Mouse (Mus musculus) hindbrain, embryonic 15.5 days (tissue): ENCODE measurements around the gene Fbrsl1. TPM values are rescaled to one million over a fixed set of nuclear protein-coding genes. Genes with fewer than 3 reads are reported as not detected.

Source experiments
- ATAC-seq: fragments of 200-750 bp; cut with Nextera tagmentation; 2 replicates; pipeline ENCODE4 v1.8.0; 2017; ENCODE audit warnings: low read depth, moderate number of reproducible peaks, moderate TSS enrichment; ENCODE audit not compliant: low FRiP score
- H3K27ac ChIP-seq: fragments of 300-500 bp; sonication (generic); replicated peaks from 2 replicates; pipeline ENCODE4 v1.5.1; 2015; ENCODE audit warnings: mild to moderate bottlenecking, inconsistent platforms
- H3K27me3 ChIP-seq: fragments of 300-500 bp; sonication (generic); 2 replicates; pipeline ENCODE4 v1.6.1; 2015; ENCODE audit warnings: control low read depth, inconsistent platforms
- H3K36me3 ChIP-seq: fragments of 300-500 bp; sonication (generic); 2 replicates; pipeline ENCODE4 v1.6.1; 2015; ENCODE audit warnings: control low read depth, inconsistent platforms
- H3K4me1 ChIP-seq: fragments of 300-500 bp; sonication (generic); replicated peaks from 2 replicates; pipeline ENCODE4 v1.6.1; 2015; ENCODE audit warnings: control low read depth, inconsistent platforms
- H3K4me2 ChIP-seq: fragments of 300-500 bp; sonication (generic); 2 replicates; pipeline ENCODE4 v1.6.1; 2015; ENCODE audit warnings: moderate library complexity, mild to moderate bottlenecking, inconsistent platforms
- H3K4me3 ChIP-seq: fragments of 300-500 bp; sonication (generic); 2 replicates; pipeline ENCODE4 v1.5.1; 2015; ENCODE audit warnings: mild to moderate bottlenecking, inconsistent platforms
- H3K9ac ChIP-seq: fragments of 300-500 bp; sonication (generic); 2 replicates; pipeline ENCODE4 v1.6.1; 2015; ENCODE audit warnings: inconsistent platforms
- H3K9me3 ChIP-seq: fragments of 300-500 bp; sonication (generic); 2 replicates; pipeline ENCODE4 v1.6.1; 2016; ENCODE audit warnings: control low read depth, inconsistent platforms
- WGBS: fragments of 180-500 bp; shearing (Covaris S2); methylation state at CpG from one replicate; pipeline ENCODE4 v1.1.7; 2015; 5-methylcytosine and 5-hydroxymethylcytosine counted together
- polyA plus RNA-seq: library from polyadenylated mRNA; unstranded; fragments of >200 nt; fragmentation: Nextera tagmentation; extraction: Ambion mirVana; gene quantifications from 2 replicates; pipeline ENCODE4 v1.2.1, GENCODE M21; 2015

The Fbrsl1 gene
- polyA plus RNA-seq, 1 experiment from 2014 or later, result 25.1 TPM

DNA sequence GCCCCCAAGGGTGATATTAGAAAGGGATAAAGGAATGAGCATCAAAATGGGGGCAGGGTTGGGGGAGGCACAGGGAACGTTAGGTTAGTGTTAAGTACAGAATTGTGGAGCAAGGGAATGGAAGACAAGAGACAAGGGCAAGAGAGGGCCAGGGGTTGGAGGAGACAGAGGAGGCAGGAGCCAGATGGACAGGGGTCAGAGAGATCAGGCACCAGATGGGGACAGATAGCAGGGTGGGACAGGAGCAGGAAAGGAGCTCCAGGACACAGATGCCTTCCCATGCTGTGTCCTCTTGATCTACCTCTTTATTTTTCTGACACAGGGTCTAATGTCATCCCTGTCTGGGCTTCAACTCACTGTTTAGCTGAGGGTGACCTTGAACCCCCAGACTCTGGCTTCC is 24.5 kb upstream of the Fbrsl1 start:
- Histone ChIP-seq H3K27ac (no peak overlapping the region), H3K9ac (no peak overlapping the region), H3K4me2 (no peak overlapping the region), H3K36me3 (no peaks in the 10 kb centered on the region), H3K9me3 (no peaks in the 10 kb centered on the region), H3K27me3 (no peaks in the 10 kb centered on the region), H3K4me1 (peaks cover 15% of the 10 kb centered on the region), H3K4me3 (no peak overlapping the region)
- ATAC-seq, result no peak
- 19% methylated on average over 1 of the region's 1 CpGs for WGBS

DNA sequence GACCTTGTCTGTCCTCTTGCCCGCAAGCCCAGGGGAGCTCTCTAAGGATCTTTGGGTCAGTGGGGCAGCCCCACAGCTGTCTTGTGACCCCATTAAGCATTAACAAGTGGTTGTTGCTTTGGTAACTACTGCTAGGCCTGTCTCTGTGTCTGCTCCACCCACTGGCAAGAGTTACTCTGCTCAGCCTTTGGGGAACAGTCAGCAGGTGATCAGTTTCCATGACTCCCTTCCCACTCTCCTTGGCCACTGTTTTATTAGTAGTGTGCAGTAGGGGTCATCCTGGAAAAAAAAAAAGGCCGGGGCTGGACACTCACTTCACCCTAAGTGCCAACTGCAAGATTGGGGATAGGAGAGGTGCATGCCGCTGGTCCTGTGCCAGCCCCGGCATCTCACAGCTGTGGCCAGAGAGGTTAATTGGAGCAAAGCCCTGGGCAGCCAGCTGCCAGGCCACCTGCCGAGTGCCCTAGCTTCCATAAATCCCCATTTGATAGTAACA is 23.7 kb upstream of the Fbrsl1 start:
- no peak for ATAC-seq
- Histone ChIP-seq H3K27ac (no peak overlapping the region), H3K4me3 (no peak overlapping the region), H3K4me2 (no peak overlapping the region), H3K27me3 (no peaks in the 10 kb centered on the region), H3K9me3 (no peaks in the 10 kb centered on the region), H3K9ac (no peak overlapping the region), H3K4me1 (peaks cover 19% of the 10 kb centered on the region), H3K36me3 (no peaks in the 10 kb centered on the region)
- 22% methylated on average over 5 of the region's 5 CpGs for WGBS

DNA sequence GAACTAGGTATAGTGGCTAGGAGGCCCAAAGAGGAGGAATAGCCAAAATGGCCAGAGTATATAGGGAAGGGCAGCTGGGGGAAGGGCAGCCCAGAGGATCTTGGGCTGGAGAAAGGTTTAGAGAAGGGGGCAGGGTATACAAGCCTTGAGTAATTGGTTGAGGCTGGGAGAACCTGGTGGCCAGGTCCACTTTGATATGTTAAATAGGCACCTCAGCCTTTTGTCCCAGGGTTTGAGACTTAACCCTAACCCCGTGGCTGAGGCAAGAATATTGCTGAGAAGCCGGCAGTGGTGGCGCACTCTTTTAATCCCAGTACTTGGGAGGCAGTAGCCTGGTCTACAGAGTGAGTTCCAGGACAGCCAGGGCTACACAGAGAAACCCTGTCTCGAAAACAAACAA is 23.0 kb upstream of the Fbrsl1 start:
- Histone ChIP-seq H3K36me3 (no peaks in the 10 kb centered on the region), H3K4me1 (peaks cover 26% of the 10 kb centered on the region), H3K9ac (no peak overlapping the region), H3K4me2 (no peak overlapping the region), H3K27ac (no peak overlapping the region), H3K4me3 (no peak overlapping the region), H3K9me3 (no peaks in the 10 kb centered on the region), H3K27me3 (no peaks in the 10 kb centered on the region)
- WGBS, result 28% methylated on average over 4 of the region's 4 CpGs
- ATAC-seq, result no peak

DNA sequence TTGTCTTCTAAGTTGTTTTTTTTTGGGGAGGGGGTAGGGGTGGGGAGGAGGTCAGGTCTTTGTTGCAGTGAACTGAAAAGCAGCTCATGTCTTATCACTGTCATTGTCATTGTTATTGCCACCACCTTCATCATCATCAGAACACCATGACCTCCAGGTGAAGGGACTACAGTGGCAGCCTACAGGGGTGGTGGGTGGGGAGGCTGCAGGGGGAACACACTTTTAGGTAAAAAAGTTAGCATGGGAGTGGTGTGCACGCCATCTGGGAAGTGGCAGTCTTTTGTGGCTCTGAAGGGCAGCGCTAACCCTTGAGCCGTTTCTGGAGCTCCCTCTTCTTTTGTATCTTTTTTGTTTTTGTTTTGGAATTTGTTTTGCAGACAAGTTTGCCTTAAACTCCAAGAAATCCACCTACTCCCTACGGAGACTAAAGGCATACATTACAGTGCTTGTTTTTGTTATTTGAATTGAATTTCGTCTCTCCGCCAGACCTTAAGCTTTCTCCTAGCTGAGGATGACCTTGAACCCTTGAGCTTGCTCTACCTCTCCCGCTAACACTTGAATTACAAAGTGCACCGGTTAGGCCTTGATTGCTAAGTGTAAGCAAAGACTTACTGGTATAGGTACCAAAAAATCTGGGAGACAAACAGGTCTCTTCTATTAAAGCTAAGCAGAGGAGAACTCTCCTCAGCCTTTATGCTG is 21.1 kb upstream of the Fbrsl1 start:
- Histone ChIP-seq H3K9me3 (no peaks in the 10 kb centered on the region), H3K36me3 (no peaks in the 10 kb centered on the region), H3K27ac (no peak overlapping the region), H3K9ac (no peak overlapping the region), H3K4me2 (no peak overlapping the region), H3K27me3 (no peaks in the 10 kb centered on the region), H3K4me3 (no peak overlapping the region), H3K4me1 (peaks cover 28% of the 10 kb centered on the region)
- ATAC-seq, result no peak
- WGBS, result 77% methylated on average over 8 of the region's 8 CpGs

- no peaks in the 10 kb centered on the region for H3K27me3 ChIP-seq
- no peak for ATAC-seq
- H3K36me3 ChIP-seq, result no peaks in the 10 kb centered on the region
- no peaks in the 10 kb centered on the region for H3K9me3 ChIP-seq
- H3K27ac ChIP-seq, result no peak overlapping the region
- peaks cover 28% of the 10 kb centered on the region for H3K4me1 ChIP-seq
- H3K4me2 ChIP-seq, result no peak overlapping the region
- WGBS, result 64% methylated on average over 4 of the region's 4 CpGs
- H3K9ac ChIP-seq, result no peak overlapping the region
- no peak overlapping the region for H3K4me3 ChIP-seq
These were observed 20.0 kb upstream of the Fbrsl1 start for GRCm38 (mm10) chr5:110468296-110468695.

- no peak overlapping the region for H3K4me2 ChIP-seq
- WGBS, result 77% methylated on average over 6 of the region's 6 CpGs
These were observed 19.4 kb upstream of the Fbrsl1 start for GRCm38 (mm10) chr5:110467725-110468124.

DNA sequence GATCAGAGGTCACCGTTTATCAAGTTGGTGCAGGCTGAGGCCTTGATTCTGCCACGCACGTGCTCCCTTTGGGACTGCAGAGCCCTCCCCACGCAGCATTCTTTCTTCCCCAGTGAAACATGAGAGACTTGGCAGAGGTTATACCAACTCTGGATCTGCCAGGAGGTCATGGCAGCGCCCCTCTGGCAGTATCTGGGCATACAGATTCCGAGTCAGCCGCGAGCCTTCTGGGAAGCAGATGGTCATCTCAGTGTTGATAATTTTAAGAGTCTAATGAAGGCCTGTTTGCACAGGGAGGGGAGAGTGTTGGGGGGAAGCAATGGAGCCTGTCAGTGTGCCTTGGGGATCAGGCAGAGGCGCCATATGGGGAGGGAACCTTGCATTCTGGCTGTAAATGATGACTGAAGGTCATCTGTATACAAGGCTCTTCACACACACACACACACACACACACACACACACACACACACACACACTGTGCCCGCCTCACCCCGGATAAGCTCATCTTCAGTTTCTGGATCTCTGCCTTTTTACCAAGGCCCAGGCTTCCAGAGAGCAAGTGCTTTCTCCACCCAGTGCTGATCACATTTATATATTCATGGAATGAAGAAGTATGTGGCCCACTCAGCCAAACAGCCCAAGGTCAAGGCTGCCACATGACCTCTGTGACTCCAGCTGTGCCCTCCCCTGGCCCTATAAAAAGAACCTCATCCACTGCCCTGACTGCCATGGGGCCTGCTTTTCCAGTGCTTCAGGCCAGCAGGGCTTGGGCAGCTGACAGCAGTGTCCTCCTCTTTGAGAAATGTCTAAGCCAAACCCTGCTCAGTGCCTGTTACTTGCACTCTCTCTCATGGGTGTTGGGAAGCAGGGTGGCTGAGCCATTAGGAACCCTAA is 18.5 kb upstream of the Fbrsl1 start:
- ATAC-seq, result peak; percentile 57; the same call in 1 of the 2 replicates
- Histone ChIP-seq H3K9ac (no peak overlapping the region), H3K4me2 (no peak overlapping the region), H3K9me3 (no peaks in the 10 kb centered on the region), H3K27ac (0 out of 2 replicates have a peak overlapping the region, but pooled peaks have one; percentile 25), H3K4me1 (peaks cover 21% of the 10 kb centered on the region), H3K27me3 (no peaks in the 10 kb centered on the region), H3K4me3 (no peak overlapping the region), H3K36me3 (no peaks in the 10 kb centered on the region)
- 30% methylated on average over 11 of the region's 11 CpGs for WGBS

More at GRCm38 (mm10) chr5:110467725-110468124, 19.4 kb upstream of the Fbrsl1 start:
- no peak overlapping the region for H3K9ac ChIP-seq
- H3K36me3 ChIP-seq, result no peaks in the 10 kb centered on the region
- no peaks in the 10 kb centered on the region for H3K9me3 ChIP-seq
- ATAC-seq, result no peak
- H3K27me3 ChIP-seq, result no peaks in the 10 kb centered on the region
- H3K4me1 ChIP-seq, result peaks cover 28% of the 10 kb centered on the region
- no peak overlapping the region for H3K27ac ChIP-seq
- no peak overlapping the region for H3K4me3 ChIP-seq

DNA sequence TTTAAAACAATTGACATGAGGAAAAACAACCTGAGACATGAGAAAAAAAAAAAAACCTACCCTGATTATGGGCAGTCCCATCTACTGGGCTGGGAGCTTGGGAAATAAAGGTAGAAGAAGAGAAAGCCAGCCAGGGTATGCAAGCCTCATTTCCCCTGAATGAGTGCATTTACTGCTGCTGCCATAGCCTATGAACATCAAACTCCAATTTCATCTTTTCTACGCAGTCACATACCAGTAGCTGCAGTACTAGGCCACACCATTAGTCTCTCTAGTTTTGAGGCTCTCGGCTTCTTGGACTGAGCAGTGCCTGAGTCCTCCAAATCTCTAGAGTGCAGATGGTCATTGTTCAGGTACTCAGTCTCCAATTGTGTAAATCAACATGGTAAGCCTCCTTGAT is 14.3 kb upstream of the Fbrsl1 start:
- ATAC-seq, result no peak
- WGBS, result 80% methylated on average over 2 of the region's 2 CpGs
- H3K9me3 ChIP-seq, result no peaks in the 10 kb centered on the region

GRCm38 (mm10) chr5:110458936-110459335 is 10.6 kb upstream of the Fbrsl1 start:
- WGBS, result 59% methylated on average over 3 of the region's 3 CpGs
- Histone ChIP-seq H3K4me3 (no peak overlapping the region), H3K9me3 (no peaks in the 10 kb centered on the region), H3K36me3 (no peaks in the 10 kb centered on the region), H3K9ac (no peak overlapping the region), H3K27me3 (no peaks in the 10 kb centered on the region), H3K4me1 (no peaks in the 10 kb centered on the region), H3K4me2 (no peak overlapping the region), H3K27ac (no peak overlapping the region)
- ATAC-seq, result no peak

More for the DNA sequence above, 14.3 kb upstream of the Fbrsl1 start:
- H3K9ac ChIP-seq, result no peak overlapping the region
- peaks cover 11% of the 10 kb centered on the region; the same call in 1 of the 2 replicates for H3K4me1 ChIP-seq
- H3K4me3 ChIP-seq, result no peak overlapping the region
- no peaks in the 10 kb centered on the region for H3K36me3 ChIP-seq
- H3K27me3 ChIP-seq, result no peaks in the 10 kb centered on the region
- H3K27ac ChIP-seq, result no peak overlapping the region
- no peak overlapping the region for H3K4me2 ChIP-seq

- Histone ChIP-seq H3K36me3 (no peaks in the 10 kb centered on the region), H3K27me3 (no peaks in the 10 kb centered on the region), H3K4me2 (no peak overlapping the region), H3K9me3 (no peaks in the 10 kb centered on the region), H3K4me1 (no peaks in the 10 kb centered on the region), H3K27ac (no peak overlapping the region), H3K4me3 (no peak overlapping the region), H3K9ac (no peak overlapping the region)
- ATAC-seq, result no peak
These were observed 7.0 kb upstream of the Fbrsl1 start for GRCm38 (mm10) chr5:110455272-110455671.

DNA sequence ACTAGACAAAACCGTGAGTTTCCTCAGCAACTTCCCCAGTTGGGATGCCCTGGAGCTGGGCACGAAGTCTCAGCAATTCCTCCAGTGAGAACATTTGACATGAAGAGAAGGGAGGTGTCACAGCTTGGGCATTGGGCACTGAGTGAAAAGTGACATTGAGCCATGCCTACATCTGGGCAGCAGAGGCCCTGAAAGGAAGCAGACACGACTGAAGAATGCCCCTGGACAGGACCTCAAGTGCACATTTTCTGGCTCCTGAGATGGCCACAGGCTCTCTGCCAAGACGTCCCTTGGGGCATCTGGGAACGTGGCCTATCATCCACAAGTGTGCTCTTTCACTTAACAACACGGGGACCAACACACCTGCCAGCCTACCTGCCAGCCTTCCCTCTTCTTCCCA is 991 bp upstream of the Fbrsl1 start:
- H3K9ac ChIP-seq, result no peak overlapping the region
- ATAC-seq, result no peak; the same call in 1 of the 2 replicates
- H3K36me3 ChIP-seq, result no peaks in the 10 kb centered on the region
- peaks cover 33% of the 10 kb centered on the region for H3K4me1 ChIP-seq
- H3K4me2 ChIP-seq, result peak overlapping the region; percentile 92
- H3K9me3 ChIP-seq, result no peaks in the 10 kb centered on the region
- H3K27me3 ChIP-seq, result no peaks in the 10 kb centered on the region
- WGBS, result 48% methylated on average over 6 of the region's 6 CpGs
- H3K27ac ChIP-seq, result peak overlapping the region; percentile 71; the same call in 1 of the 2 replicates
- peak overlapping the region; percentile 95 for H3K4me3 ChIP-seq
